Mouse (Mus musculus): Measurements from ENCODE around the gene Rai14. TPM values are rescaled to one million over a fixed set of nuclear protein-coding genes. Genes with fewer than 3 reads are reported as not detected.
A peak's percentile ranks its signal among the peaks of the same experiment; 100 is the strongest.

Rai14 gene
- polyA plus RNA-seq, 1 experiment from 2014 or later = 63.5 TPM

GRCm38 (mm10) chr15:10637251-10637793, 77.1 kb downstream of the Rai14 start:
- DNase-seq (ENCODE audit: low spot score) = no peak
- Histone ChIP-seq H3K4me3 (no peak overlapping the region), H3K27ac (replicated peaks) (no peak overlapping the region), H3K4me1 (peaks cover 34% of the 10 kb centered on the region), H3K36me3 (peaks cover 27% of the 10 kb centered on the region), H3K27me3 (ENCODE audit: low read depth, poor library complexity, severe bottlenecking) (no peaks in the 10 kb centered on the region), H3K9me3 (replicated peaks) (no peaks in the 10 kb centered on the region)
- 84% methylated on average over 6 of the region's 6 CpGs for WGBS

GRCm38 (mm10) chr15:10636844-10637243, 77.6 kb downstream of the Rai14 start:
- WGBS = 88% methylated on average over 3 of the region's 3 CpGs
- DNase-seq (ENCODE audit: low spot score) = no peak
- H3K27me3 ChIP-seq (ENCODE audit: low read depth, poor library complexity, severe bottlenecking) = no peaks in the 10 kb centered on the region
- H3K9me3 ChIP-seq (replicated peaks) = no peaks in the 10 kb centered on the region
- H3K4me3 ChIP-seq = no peak overlapping the region
- peaks cover 31% of the 10 kb centered on the region for H3K36me3 ChIP-seq
- H3K4me1 ChIP-seq = peaks cover 29% of the 10 kb centered on the region
- no peak overlapping the region for H3K27ac ChIP-seq (replicated peaks)

- WGBS = 48% methylated on average over 10 of the region's 10 CpGs
- no peaks in the 10 kb centered on the region for H3K27me3 ChIP-seq (ENCODE audit: low read depth, poor library complexity, severe bottlenecking)
- peaks cover 47% of the 10 kb centered on the region for H3K36me3 ChIP-seq
- H3K27ac ChIP-seq (replicated peaks) = peak overlapping the region; percentile 72
- DNase-seq (ENCODE audit: low spot score) = peak; percentile 30
- H3K4me3 ChIP-seq = no peak overlapping the region
- H3K4me1 ChIP-seq = peaks cover 23% of the 10 kb centered on the region
- H3K9me3 ChIP-seq (replicated peaks) = no peaks in the 10 kb centered on the region
Observed at GRCm38 (mm10) chr15:10635121-10635520, 79.3 kb downstream of the Rai14 start.

- Histone ChIP-seq H3K4me1 (peaks cover 23% of the 10 kb centered on the region), H3K27ac (replicated peaks) (peak overlapping the region; percentile 72), H3K27me3 (ENCODE audit: low read depth, poor library complexity, severe bottlenecking) (no peaks in the 10 kb centered on the region), H3K36me3 (peaks cover 55% of the 10 kb centered on the region), H3K4me3 (no peak overlapping the region), H3K9me3 (replicated peaks) (no peaks in the 10 kb centered on the region)
- WGBS = 60% methylated on average over 6 of the region's 6 CpGs
- DNase-seq (ENCODE audit: low spot score) = no peak
Observed at GRCm38 (mm10) chr15:10634176-10634575, 80.2 kb downstream of the Rai14 start.

- H3K4me3 ChIP-seq = no peak overlapping the region
- H3K4me1 ChIP-seq = peaks cover 23% of the 10 kb centered on the region
- H3K27ac ChIP-seq (replicated peaks) = no peak overlapping the region
Observed at GRCm38 (mm10) chr15:10633381-10633780, 81.0 kb downstream of the Rai14 start.

GRCm38 (mm10) chr15:10632581-10632980, 81.8 kb downstream of the Rai14 start:
- H3K4me1 ChIP-seq = peaks cover 24% of the 10 kb centered on the region
- WGBS = 93% methylated on average over 9 of the region's 9 CpGs

More at GRCm38 (mm10) chr15:10633381-10633780, 81.0 kb downstream of the Rai14 start:
- WGBS = 88% methylated on average over 4 of the region's 4 CpGs
- Histone ChIP-seq H3K27me3 (ENCODE audit: low read depth, poor library complexity, severe bottlenecking) (no peaks in the 10 kb centered on the region), H3K9me3 (replicated peaks) (no peaks in the 10 kb centered on the region), H3K36me3 (peaks cover 54% of the 10 kb centered on the region)
- DNase-seq (ENCODE audit: low spot score) = no peak

GRCm38 (mm10) chr15:10632060-10632459, 82.4 kb downstream of the Rai14 start:
- no peaks in the 10 kb centered on the region for H3K9me3 ChIP-seq (replicated peaks)
- H3K27me3 ChIP-seq (ENCODE audit: low read depth, poor library complexity, severe bottlenecking) = no peaks in the 10 kb centered on the region
- no peak overlapping the region for H3K4me3 ChIP-seq
- no peak overlapping the region for H3K27ac ChIP-seq (replicated peaks)
- H3K4me1 ChIP-seq = peaks cover 29% of the 10 kb centered on the region
- 99% methylated on average over 8 of the region's 8 CpGs for WGBS
- no peak for DNase-seq (ENCODE audit: low spot score)
- peaks cover 60% of the 10 kb centered on the region for H3K36me3 ChIP-seq

More at GRCm38 (mm10) chr15:10632581-10632980, 81.8 kb downstream of the Rai14 start:
- Histone ChIP-seq H3K27ac (replicated peaks) (no peak overlapping the region), H3K36me3 (peaks cover 55% of the 10 kb centered on the region), H3K27me3 (ENCODE audit: low read depth, poor library complexity, severe bottlenecking) (no peaks in the 10 kb centered on the region), H3K4me3 (no peak overlapping the region), H3K9me3 (replicated peaks) (no peaks in the 10 kb centered on the region)
- no peak for DNase-seq (ENCODE audit: low spot score)

GRCm38 (mm10) chr15:10631541-10631940, 82.9 kb downstream of the Rai14 start:
- no peak overlapping the region for H3K27ac ChIP-seq (replicated peaks)
- no peaks in the 10 kb centered on the region for H3K27me3 ChIP-seq (ENCODE audit: low read depth, poor library complexity, severe bottlenecking)
- H3K9me3 ChIP-seq (replicated peaks) = no peaks in the 10 kb centered on the region
- H3K36me3 ChIP-seq = peaks cover 63% of the 10 kb centered on the region
- 96% methylated on average over 5 of the region's 5 CpGs for WGBS
- H3K4me1 ChIP-seq = peaks cover 34% of the 10 kb centered on the region
- DNase-seq (ENCODE audit: low spot score) = no peak
- no peak overlapping the region for H3K4me3 ChIP-seq

GRCm38 (mm10) chr15:10628980-10629346, 85.5 kb downstream of the Rai14 start:
- Histone ChIP-seq H3K4me1 (peaks cover 37% of the 10 kb centered on the region), H3K27me3 (ENCODE audit: low read depth, poor library complexity, severe bottlenecking) (no peaks in the 10 kb centered on the region), H3K4me3 (no peak overlapping the region), H3K36me3 (peaks cover 62% of the 10 kb centered on the region), H3K27ac (replicated peaks) (no peak overlapping the region), H3K9me3 (replicated peaks) (no peaks in the 10 kb centered on the region)
- 76% methylated on average over 6 of the region's 6 CpGs for WGBS
- DNase-seq (ENCODE audit: low spot score) = no peak

GRCm38 (mm10) chr15:10628131-10628979, 86.1 kb downstream of the Rai14 start:
- H3K9me3 ChIP-seq (replicated peaks) = no peaks in the 10 kb centered on the region
- no peak for DNase-seq (ENCODE audit: low spot score)
- H3K4me3 ChIP-seq = no peak overlapping the region
- 83% methylated on average over 16 of the region's 16 CpGs for WGBS
- no peaks in the 10 kb centered on the region for H3K27me3 ChIP-seq (ENCODE audit: low read depth, poor library complexity, severe bottlenecking)
- H3K4me1 ChIP-seq = peaks cover 42% of the 10 kb centered on the region
- H3K27ac ChIP-seq (replicated peaks) = no peak overlapping the region; the same call in 1 of the 2 replicates
- peaks cover 60% of the 10 kb centered on the region for H3K36me3 ChIP-seq

GRCm38 (mm10) chr15:10623571-10624227, 90.7 kb downstream of the Rai14 start:
- peaks cover 2% of the 10 kb centered on the region; the same call in 1 of the 2 replicates for H3K9me3 ChIP-seq (replicated peaks)
- H3K4me3 ChIP-seq = no peak overlapping the region
- peaks cover 47% of the 10 kb centered on the region for H3K4me1 ChIP-seq
- DNase-seq (ENCODE audit: low spot score) = peak; percentile 47
- 59% methylated on average over 10 of the region's 10 CpGs for WGBS
- peaks cover 50% of the 10 kb centered on the region for H3K36me3 ChIP-seq
- H3K27ac ChIP-seq (replicated peaks) = peak overlapping the region; percentile 77
- no peaks in the 10 kb centered on the region for H3K27me3 ChIP-seq (ENCODE audit: low read depth, poor library complexity, severe bottlenecking)

- peaks cover 33% of the 10 kb centered on the region for H3K4me1 ChIP-seq
- peaks cover 46% of the 10 kb centered on the region for H3K36me3 ChIP-seq
- no peak overlapping the region for H3K4me3 ChIP-seq
- peaks cover 6% of the 10 kb centered on the region; the same call in 1 of the 2 replicates for H3K9me3 ChIP-seq (replicated peaks)
- 90% methylated on average over 8 of the region's 8 CpGs for WGBS
- H3K27ac ChIP-seq (replicated peaks) = peak overlapping the region; percentile 55; the same call in 1 of the 2 replicates
- DNase-seq (ENCODE audit: low spot score) = no peak
- H3K27me3 ChIP-seq (ENCODE audit: low read depth, poor library complexity, severe bottlenecking) = no peaks in the 10 kb centered on the region
Observed at GRCm38 (mm10) chr15:10621194-10621593, 93.2 kb downstream of the Rai14 start.

Data from midbrain, embryonic 10.5 days (tissue).